Mouse (Mus musculus) left cerebral cortex, postnatal 4 days (tissue): ENCODE measurements at regions not wholly inside any gene's neighbourhood (a gene's known extent, or its start where the extent isn't known, plus 50 kb on each side); places are given as distances from the start of the nearest gene placed in this dataset.

Experiments
- DNase-seq: peaks from one replicate; pipeline ENCODE4 v3.0.0-alpha.2; 2022
- intact Hi-C: fragments of 180-260 bp; cut with DNase I; formaldehyde crosslinking; loops from one replicate; pipeline ENCODE4 v1.15.1; 2025

GRCm38 (mm10) chr15:65347277-65347676, 332.6 kb upstream of the Gm21961 start:
- intact Hi-C loops, result no loop called here
- no peak for DNase-seq

GRCm38 (mm10) chr15:65342501-65342900, 327.8 kb upstream of the Gm21961 start:
- no peak for DNase-seq
- intact Hi-C loops, result no loop called here

GRCm38 (mm10) chr15:65334076-65334475, 319.4 kb upstream of the Gm21961 start:
- intact Hi-C loops, result no loop called here
- no peak for DNase-seq

- peak; percentile 2 for DNase-seq
- intact Hi-C loops, result no loop called here
Observed at GRCm38 (mm10) chr15:65308066-65308465, 293.4 kb upstream of the Gm21961 start.

- DNase-seq, result no peak
- intact Hi-C loops, result no loop called here
Observed at GRCm38 (mm10) chr15:65258816-65259215, 244.1 kb upstream of the Gm21961 start.

- intact Hi-C loops, result no loop called here
- DNase-seq, result no peak
Observed at GRCm38 (mm10) chr15:65222504-65222903, 207.8 kb upstream of the Gm21961 start.

GRCm38 (mm10) chr15:65217908-65218307, 203.2 kb upstream of the Gm21961 start:
- intact Hi-C loops, result no loop called here

GRCm38 (mm10) chr15:65196307-65196706, 181.6 kb upstream of the Gm21961 start:
- intact Hi-C loops, result no loop called here

More at GRCm38 (mm10) chr15:65217908-65218307, 203.2 kb upstream of the Gm21961 start:
- DNase-seq, result no peak

GRCm38 (mm10) chr15:65193654-65194053, 178.9 kb upstream of the Gm21961 start:
- intact Hi-C loops, result loop anchor here (5.0 kb wide), 1 partner anchor 444 kb away; no protein-coding TSS in a partner anchor
- DNase-seq, result no peak

More at GRCm38 (mm10) chr15:65196307-65196706, 181.6 kb upstream of the Gm21961 start:
- no peak for DNase-seq
